Mouse (Mus musculus): Measurements from ENCODE around the gene Sectm1b.

DNA sequence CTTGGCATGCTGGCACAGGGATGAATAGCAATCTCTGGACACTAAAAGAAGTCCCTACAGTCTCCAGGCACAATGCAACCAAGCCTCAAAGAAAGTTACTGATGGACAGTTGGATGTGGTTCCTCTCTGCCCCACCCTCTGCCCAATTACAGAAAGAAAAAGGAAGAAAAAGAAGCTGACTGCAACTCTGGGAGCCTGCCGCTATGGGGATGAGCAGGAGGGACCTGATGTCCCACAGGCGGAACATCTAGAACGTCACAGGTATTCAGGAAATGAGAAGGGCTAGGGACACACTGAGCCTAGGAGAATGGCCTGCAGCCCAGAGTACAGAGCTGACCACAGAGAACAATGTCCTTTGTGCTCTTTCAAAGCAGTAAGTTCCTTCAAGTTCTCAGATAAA is 18.9 kb upstream of the Sectm1b start:
- TF ChIP-seq EP300 (optimal IDR thresholded peaks at IDR 0.05) (no peak), CTCF (IDR thresholded peaks at IDR 0.05; ENCODE audit: low read depth) (no peak)

Data from stomach, postnatal 0 days (tissue).